Mouse (Mus musculus): ENCODE results near the gene Clca3a1. TPM values are rescaled to one million over a fixed set of nuclear protein-coding genes. Genes with fewer than 3 reads are reported as not detected.

Gene Clca3a1
- polyA plus RNA-seq, 1 experiment, result 1.5 TPM

DNA sequence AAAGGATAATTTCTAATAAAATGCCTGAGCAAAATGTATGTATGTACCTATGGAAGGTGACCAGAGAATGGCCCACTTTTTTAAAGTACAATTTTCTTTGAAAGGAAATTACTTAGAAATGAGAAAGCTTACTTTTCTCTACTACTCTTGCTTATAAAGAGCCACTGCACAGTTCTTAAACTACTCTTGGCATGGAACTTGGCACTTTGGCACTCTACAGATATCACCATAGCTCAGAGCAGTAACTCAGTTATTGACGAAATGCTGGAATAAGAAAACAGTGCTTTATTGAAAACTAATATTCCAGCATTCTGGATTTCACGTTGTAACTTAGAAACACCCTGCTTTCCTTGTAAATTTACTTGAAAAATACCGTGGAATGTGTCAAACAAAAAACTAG lies 43.7 kb downstream of the Clca3a1 start:
- TF ChIP-seq CTCF (IDR thresholded peaks at IDR 0.05; ENCODE audit: control insufficient read depth, insufficient read depth, insufficient replicate concordance, low read depth, low read length), result no peak
- no peak for TF ChIP-seq POLR2A (IDR thresholded peaks at IDR 0.05; ENCODE audit: control insufficient read depth, low read depth, low read length)
- H3K36me3 ChIP-seq (ENCODE audit: control insufficient read depth, insufficient read depth, low read length), result peaks cover 1% of the 10 kb centered on the region

DNA sequence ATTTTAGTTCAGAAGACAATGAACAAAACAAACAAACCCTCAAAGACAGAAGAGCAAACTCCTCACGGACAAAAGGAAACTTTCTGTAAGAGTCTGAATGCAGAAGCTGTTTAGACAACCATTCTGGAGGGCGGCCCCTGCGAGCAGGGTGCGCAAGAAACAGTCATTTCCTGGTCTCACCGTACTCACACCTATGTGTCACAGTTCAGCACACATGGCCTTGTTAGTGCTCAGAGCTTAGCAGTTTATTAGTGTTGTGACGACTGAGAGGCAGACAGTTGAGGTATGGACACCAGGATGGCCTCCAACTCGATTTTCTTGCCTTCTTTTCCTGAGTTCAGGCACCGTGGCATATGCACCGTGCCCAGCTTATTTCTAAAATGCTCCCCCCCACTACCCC lies 44.9 kb downstream of the Clca3a1 start:
- H3K4me3 ChIP-seq (ENCODE audit: control insufficient read depth, low read depth, low read length), result no peak overlapping the region
- H3K4me1 ChIP-seq (ENCODE audit: control insufficient read depth, insufficient read depth, low read length), result peaks cover 9% of the 10 kb centered on the region
- H3K27me3 ChIP-seq (ENCODE audit: control insufficient read depth, insufficient read depth, low read length), result no peaks in the 10 kb centered on the region
- no peak overlapping the region for H3K27ac ChIP-seq (ENCODE audit: control insufficient read depth, insufficient read depth, low read depth, low read length)
- TF ChIP-seq CTCF (IDR thresholded peaks at IDR 0.05; ENCODE audit: control insufficient read depth, insufficient read depth, insufficient replicate concordance, low read depth, low read length), result no peak
- TF ChIP-seq POLR2A (IDR thresholded peaks at IDR 0.05; ENCODE audit: control insufficient read depth, low read depth, low read length), result no peak
- peaks cover 2% of the 10 kb centered on the region for H3K36me3 ChIP-seq (ENCODE audit: control insufficient read depth, insufficient read depth, low read length)

More for the DNA sequence above, 43.7 kb downstream of the Clca3a1 start:
- Histone ChIP-seq H3K27ac (ENCODE audit: control insufficient read depth, insufficient read depth, low read depth, low read length) (no peak overlapping the region), H3K4me3 (ENCODE audit: control insufficient read depth, low read depth, low read length) (no peak overlapping the region), H3K27me3 (ENCODE audit: control insufficient read depth, insufficient read depth, low read length) (no peaks in the 10 kb centered on the region), H3K4me1 (ENCODE audit: control insufficient read depth, insufficient read depth, low read length) (peaks cover 9% of the 10 kb centered on the region)

- no peaks in the 10 kb centered on the region for H3K27me3 ChIP-seq (ENCODE audit: control insufficient read depth, insufficient read depth, low read length)
- peaks cover 6% of the 10 kb centered on the region for H3K4me1 ChIP-seq (ENCODE audit: control insufficient read depth, insufficient read depth, low read length)
- peaks cover 2% of the 10 kb centered on the region for H3K36me3 ChIP-seq (ENCODE audit: control insufficient read depth, insufficient read depth, low read length)
- TF ChIP-seq POLR2A (IDR thresholded peaks at IDR 0.05; ENCODE audit: control insufficient read depth, low read depth, low read length) (no peak), CTCF (IDR thresholded peaks at IDR 0.05; ENCODE audit: control insufficient read depth, insufficient read depth, insufficient replicate concordance, low read depth, low read length) (no peak)
- H3K4me3 ChIP-seq (ENCODE audit: control insufficient read depth, low read depth, low read length), result no peak overlapping the region
- no peak overlapping the region for H3K27ac ChIP-seq (ENCODE audit: control insufficient read depth, insufficient read depth, low read depth, low read length)
These were observed 45.7 kb downstream of the Clca3a1 start for GRCm38 (mm10) chr3:144715033-144715432.

GRCm38 (mm10) chr3:144714606-144715005 lies 46.2 kb downstream of the Clca3a1 start:
- Histone ChIP-seq H3K27me3 (ENCODE audit: control insufficient read depth, insufficient read depth, low read length) (no peaks in the 10 kb centered on the region), H3K36me3 (ENCODE audit: control insufficient read depth, insufficient read depth, low read length) (peaks cover 2% of the 10 kb centered on the region), H3K4me3 (ENCODE audit: control insufficient read depth, low read depth, low read length) (no peak overlapping the region), H3K27ac (ENCODE audit: control insufficient read depth, insufficient read depth, low read depth, low read length) (no peak overlapping the region), H3K4me1 (ENCODE audit: control insufficient read depth, insufficient read depth, low read length) (peaks cover 6% of the 10 kb centered on the region)
- TF ChIP-seq CTCF (IDR thresholded peaks at IDR 0.05; ENCODE audit: control insufficient read depth, insufficient read depth, insufficient replicate concordance, low read depth, low read length), result no peak

GRCm38 (mm10) chr3:144714126-144714525 lies 46.7 kb downstream of the Clca3a1 start:
- Histone ChIP-seq H3K27me3 (ENCODE audit: control insufficient read depth, insufficient read depth, low read length) (no peaks in the 10 kb centered on the region), H3K4me3 (ENCODE audit: control insufficient read depth, low read depth, low read length) (no peak overlapping the region), H3K27ac (ENCODE audit: control insufficient read depth, insufficient read depth, low read depth, low read length) (peak overlapping the region; percentile 51; the same call in 1 of the 2 replicates), H3K4me1 (ENCODE audit: control insufficient read depth, insufficient read depth, low read length) (peaks cover 4% of the 10 kb centered on the region; the same call in 1 of the 2 replicates), H3K36me3 (ENCODE audit: control insufficient read depth, insufficient read depth, low read length) (peaks cover 2% of the 10 kb centered on the region)
- TF ChIP-seq CTCF (IDR thresholded peaks at IDR 0.05; ENCODE audit: control insufficient read depth, insufficient read depth, insufficient replicate concordance, low read depth, low read length) (no peak), POLR2A (IDR thresholded peaks at IDR 0.05; ENCODE audit: control insufficient read depth, low read depth, low read length) (no peak)

DNA sequence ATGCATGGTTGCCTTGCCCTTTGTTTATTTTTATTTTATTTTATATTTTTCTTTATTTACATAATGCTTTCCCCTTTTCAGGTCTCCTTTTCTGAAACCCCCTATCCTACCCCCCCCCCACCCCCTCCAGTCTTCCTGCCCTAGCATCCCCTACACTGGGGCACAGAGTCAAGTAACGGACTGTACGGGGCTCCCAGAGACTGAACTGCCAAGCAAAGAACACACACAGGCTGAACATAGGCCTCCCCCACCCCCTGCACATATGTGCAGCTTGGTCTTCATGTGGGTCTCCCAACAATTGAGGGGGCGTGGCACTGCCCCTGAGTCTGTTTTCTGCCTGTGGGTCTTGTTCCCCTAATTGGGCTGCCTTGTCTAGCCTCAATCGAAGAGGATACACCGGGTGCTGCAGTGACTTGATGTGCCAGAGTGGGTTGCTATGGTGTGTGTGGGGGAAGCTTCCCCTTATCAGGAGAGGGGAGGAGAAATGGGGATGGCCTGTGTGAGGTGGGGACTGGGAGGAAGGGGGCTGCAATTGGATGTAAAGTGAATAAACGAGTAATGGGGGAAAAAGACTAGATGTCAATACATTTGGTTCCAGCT lies 49.1 kb downstream of the Clca3a1 start:
- peaks cover 3% of the 10 kb centered on the region for H3K36me3 ChIP-seq (ENCODE audit: control insufficient read depth, insufficient read depth, low read length)
- peaks cover 2% of the 10 kb centered on the region; the same call in 1 of the 2 replicates for H3K4me1 ChIP-seq (ENCODE audit: control insufficient read depth, insufficient read depth, low read length)
- H3K27ac ChIP-seq (ENCODE audit: control insufficient read depth, insufficient read depth, low read depth, low read length), result no peak overlapping the region
- TF ChIP-seq CTCF (IDR thresholded peaks at IDR 0.05; ENCODE audit: control insufficient read depth, insufficient read depth, insufficient replicate concordance, low read depth, low read length) (no peak), POLR2A (IDR thresholded peaks at IDR 0.05; ENCODE audit: control insufficient read depth, low read depth, low read length) (no peak)
- H3K4me3 ChIP-seq (ENCODE audit: control insufficient read depth, low read depth, low read length), result no peak overlapping the region
- no peaks in the 10 kb centered on the region for H3K27me3 ChIP-seq (ENCODE audit: control insufficient read depth, insufficient read depth, low read length)

- H3K4me1 ChIP-seq (ENCODE audit: control insufficient read depth, insufficient read depth, low read length), result no peaks in the 10 kb centered on the region
- no peak overlapping the region for H3K4me3 ChIP-seq (ENCODE audit: control insufficient read depth, low read depth, low read length)
- TF ChIP-seq POLR2A (IDR thresholded peaks at IDR 0.05; ENCODE audit: control insufficient read depth, low read depth, low read length), result no peak
- TF ChIP-seq CTCF (IDR thresholded peaks at IDR 0.05; ENCODE audit: control insufficient read depth, insufficient read depth, insufficient replicate concordance, low read depth, low read length), result no peak
- H3K27ac ChIP-seq (ENCODE audit: control insufficient read depth, insufficient read depth, low read depth, low read length), result no peak overlapping the region
- peaks cover 3% of the 10 kb centered on the region for H3K36me3 ChIP-seq (ENCODE audit: control insufficient read depth, insufficient read depth, low read length)
- no peaks in the 10 kb centered on the region for H3K27me3 ChIP-seq (ENCODE audit: control insufficient read depth, insufficient read depth, low read length)
These were observed 52.2 kb downstream of the Clca3a1 start for GRCm38 (mm10) chr3:144708612-144709011.

Measured in testis, adult 2 months (tissue).